Mouse (Mus musculus) lung, adult 2 months (tissue): ENCODE measurements around the gene Limk2.

ENCODE experiments used
- CTCF ChIP-seq: fragments of 200-500 bp; IDR thresholded peaks from 2 replicates; pipeline ENCODE4 v1.5.1; 2011; ENCODE audit warnings: mild to moderate bottlenecking, low read length, control low read depth; ENCODE audit not compliant: insufficient read depth
- POLR2A ChIP-seq: fragments of 200-500 bp; IDR thresholded peaks from 2 replicates; pipeline ENCODE4 v1.6.1; 2011; ENCODE audit warnings: low read depth, mild to moderate bottlenecking, control low read depth, low read length, borderline replicate concordance; ENCODE audit errors: extremely low read depth

GRCm38 (mm10) chr11:3452167-3452639 is 43.2 kb upstream of the Limk2 start, which contains the start of gene Rnf185:
- TF ChIP-seq POLR2A: peak; percentile 87; the same call in 1 of the 2 replicates
- no peak for TF ChIP-seq CTCF
